Comparison of ENCODE assay signal across 8 mouse cellular contexts in genomic region chr9:78520780-78521601, GRCm38 (mm10). TPM values are rescaled to one million over a fixed set of nuclear protein-coding genes. Genes with fewer than 3 reads are reported as not detected.
DNase-seq lines count a peak whose midpoint lies in the region; ATAC-seq lines count a peak whose summit lies in the region.

No protein-coding gene starts in this region.

- H3K27ac ChIP-seq in heart, embryonic 12.5 days (ENCODE audit: poor library complexity, severe bottlenecking), result peak overlapping the region; percentile 83
- peak overlapping the region; percentile 47; the same call in 1 of the 2 replicates for H3K27ac ChIP-seq in liver, embryonic 11.5 days (ENCODE audit: low read depth, low read length)
- peak overlapping the region; percentile 82 for H3K27ac ChIP-seq in midbrain, embryonic 15.5 days

- peaks cover 11% of the 10 kb centered on the region for H3K4me1 ChIP-seq in heart, embryonic 12.5 days (replicated peaks)
- peaks cover 20% of the 10 kb centered on the region for H3K4me1 ChIP-seq in liver, embryonic 11.5 days (replicated peaks; ENCODE audit: control insufficient read depth, insufficient read depth, low read length)
- H3K4me1 ChIP-seq in midbrain, embryonic 15.5 days, result peaks cover 22% of the 10 kb centered on the region

- H3K4me3 ChIP-seq in heart, embryonic 12.5 days, result peak overlapping the region; percentile 63
- peak overlapping the region; percentile 60 for H3K4me3 ChIP-seq in liver, embryonic 11.5 days (ENCODE audit: low read depth, low read length)
- H3K4me3 ChIP-seq in midbrain, embryonic 15.5 days, result peak overlapping the region; percentile 54

- peak overlapping the region; percentile 71 for H3K9ac ChIP-seq in heart, embryonic 12.5 days
- peak overlapping the region; percentile 63 for H3K9ac ChIP-seq in liver, embryonic 11.5 days (ENCODE audit: low read depth, low read length)
- H3K9ac ChIP-seq in midbrain, embryonic 15.5 days, result peak overlapping the region; percentile 62

- H3K4me2 ChIP-seq in heart, embryonic 12.5 days, result peak overlapping the region; percentile 95
- H3K4me2 ChIP-seq in liver, embryonic 11.5 days, result peak overlapping the region; percentile 86
- peak overlapping the region; percentile 90 for H3K4me2 ChIP-seq in midbrain, embryonic 15.5 days

- 1% methylated on average over 40 of the region's 40 CpGs for WGBS in heart, embryonic 12.5 days
- WGBS in liver, embryonic 11.5 days, result 1% methylated on average over 40 of the region's 40 CpGs
- 1% methylated on average over 40 of the region's 40 CpGs for WGBS in midbrain, embryonic 15.5 days

- 0 out of 2 replicates have a peak, but pooled peaks cover 7% of the 10 kb centered on the region for H3K36me3 ChIP-seq in heart, embryonic 12.5 days
- H3K36me3 ChIP-seq in liver, embryonic 11.5 days (ENCODE audit: control insufficient read depth, insufficient read depth, low read length), result peaks cover 3% of the 10 kb centered on the region; the same call in 1 of the 2 replicates
- H3K36me3 ChIP-seq in midbrain, embryonic 15.5 days (replicated peaks), result no peaks in the 10 kb centered on the region

- H3K9me3 ChIP-seq in heart, embryonic 12.5 days (replicated peaks), result no peaks in the 10 kb centered on the region
- no peaks in the 10 kb centered on the region for H3K9me3 ChIP-seq in liver, embryonic 11.5 days (ENCODE audit: control insufficient read depth, low read length)
- no peaks in the 10 kb centered on the region for H3K9me3 ChIP-seq in midbrain, embryonic 15.5 days

- H3K27me3 ChIP-seq in heart, embryonic 12.5 days (replicated peaks), result no peaks in the 10 kb centered on the region
- no peaks in the 10 kb centered on the region for H3K27me3 ChIP-seq in liver, embryonic 11.5 days (replicated peaks; ENCODE audit: control insufficient read depth, insufficient read depth, low read length)
- H3K27me3 ChIP-seq in midbrain, embryonic 15.5 days (replicated peaks), result no peaks in the 10 kb centered on the region

- peak; percentile 75 for ATAC-seq in heart, embryonic 12.5 days (ENCODE audit: insufficient number of reproducible peaks, low FRiP score)
- peak; percentile 24; the same call in 1 of the 2 replicates for ATAC-seq in liver, embryonic 11.5 days (replicated peaks; ENCODE audit: low FRiP score)
- peak; percentile 79 for ATAC-seq in midbrain, embryonic 15.5 days (replicated peaks)

- peak; percentile 35 to 54 for DNase-seq in urinary bladder, postnatal 36 days (ENCODE audit: low spot score in 2 of 2)
- no peak for DNase-seq in urinary bladder, postnatal 10 days (ENCODE audit: low spot score)
- DNase-seq in embryo, embryonic 10.5 days (ENCODE audit: low spot score), result peak; percentile 71
- DNase-seq in kidney, adult 9 months, result peak; percentile 73
- DNase-seq in liver, embryonic 11.5 days (ENCODE audit: low spot score), result peak; percentile 69
- peak; percentile 85 for DNase-seq in testis, postnatal 10 days (ENCODE audit: low spot score)

RNA-seq across cellular contexts. Expression of gene Eef1a1, which starts 32.0 kb away (rescaled TPM):
- 2,772 and 2,882 TPM in 2 replicates for polyA plus RNA-seq in heart, embryonic 12.5 days (2016; fragmentation: Nextera tagmentation; extraction: Ambion mirVana)
- 4,536 and 4,551 TPM in 2 replicates for polyA plus RNA-seq in liver, embryonic 11.5 days (2014; fragmentation: Nextera tagmentation; extraction: Ambion mirVana)
- polyA plus RNA-seq in midbrain, embryonic 15.5 days (2015; fragmentation: Nextera tagmentation; extraction: Ambion mirVana), result 3,193 and 3,214 TPM in 2 replicates

Comparison
In these comparisons a context has a peak if more than half of its experiments do, and no peak if none do; other contexts are left out.
1. ATAC-seq: peak in every context shown above with its lines; median percentile 79 in midbrain, embryonic 15.5 days; 75 in heart, embryonic 12.5 days; 24 in liver, embryonic 11.5 days.